Mouse (Mus musculus): ENCODE results near the gene Olfr1301. TPM values are rescaled to one million over a fixed set of nuclear protein-coding genes. Genes with fewer than 3 reads are reported as not detected.

Olfr1301 gene
- polyA plus RNA-seq (2017; shearing (Covaris generic)), result not detected

DNA sequence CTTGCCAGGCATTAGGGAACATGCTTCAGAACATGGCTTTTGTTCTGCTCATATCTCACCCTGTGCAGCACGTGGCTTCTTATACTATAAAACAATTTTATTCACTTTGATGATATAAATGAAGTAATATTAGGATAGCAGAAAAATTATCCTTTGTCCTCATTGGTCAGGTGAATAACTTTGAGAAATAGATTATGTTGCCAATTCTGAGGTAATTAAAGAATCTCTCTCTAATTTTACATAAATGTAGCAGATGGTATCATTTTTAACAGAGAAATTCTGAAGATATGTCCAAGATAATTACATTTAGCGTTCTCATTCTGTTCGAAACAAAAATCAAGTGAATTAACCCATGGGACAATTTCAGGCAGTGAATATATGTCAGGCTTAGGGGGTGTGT is at the start of gene Olfr1301:
Olfr1301 (plus strand) TSS at position 301 of the 400 bp plus-strand sequence.

GRCm38 (mm10) chr2:111777129-111777528 is 26.3 kb downstream of the Olfr1301 start, which contains the start of gene Olfr1302:
Gene Olfr1302 (plus strand): TSS chr2:111777429.

Other genes with a start within 250 kb of the Olfr1301 start
- gene Olfr1293-ps, start 225.8 kb upstream of the Olfr1301 start, polyA plus RNA-seq (2017; shearing (Covaris generic)), result 0.11 TPM
- not detected for gene Olfr1294, start 210.7 kb upstream of the Olfr1301 start, polyA plus RNA-seq (2017; shearing (Covaris generic))
- gene Olfr1295, start 181.3 kb upstream of the Olfr1301 start, polyA plus RNA-seq (2017; shearing (Covaris generic)), result not detected
- not detected for gene Olfr1297, start 124.5 kb upstream of the Olfr1301 start, polyA plus RNA-seq (2017; shearing (Covaris generic))
- gene Olfr1298, start 101.8 kb upstream of the Olfr1301 start, polyA plus RNA-seq (2017; shearing (Covaris generic)), result not detected
- gene Olfr1299, start 89.6 kb upstream of the Olfr1301 start, polyA plus RNA-seq (2017; shearing (Covaris generic)), result not detected
- gene Olfr1302, start 26.4 kb downstream of the Olfr1301 start, polyA plus RNA-seq (2017; shearing (Covaris generic)), result not detected
- gene Olfr1303, start 69.3 kb downstream of the Olfr1301 start, polyA plus RNA-seq (2017; shearing (Covaris generic)), result not detected
- gene Olfr1305, start 126.1 kb downstream of the Olfr1301 start, polyA plus RNA-seq (2017; shearing (Covaris generic)), result not detected
- not detected for gene Olfr1306, start 165.3 kb downstream of the Olfr1301 start, polyA plus RNA-seq (2017; shearing (Covaris generic))
- gene Olfr1307, start 198.4 kb downstream of the Olfr1301 start, polyA plus RNA-seq (2017; shearing (Covaris generic)), result 0.04 TPM
- not detected for gene Olfr1308, start 213.9 kb downstream of the Olfr1301 start, polyA plus RNA-seq (2017; shearing (Covaris generic))
- gene Olfr1309, start 239.3 kb downstream of the Olfr1301 start, polyA plus RNA-seq (2017; shearing (Covaris generic)), result not detected